ENCODE assay signal across 19 mouse cellular contexts in the genomic region with DNA sequence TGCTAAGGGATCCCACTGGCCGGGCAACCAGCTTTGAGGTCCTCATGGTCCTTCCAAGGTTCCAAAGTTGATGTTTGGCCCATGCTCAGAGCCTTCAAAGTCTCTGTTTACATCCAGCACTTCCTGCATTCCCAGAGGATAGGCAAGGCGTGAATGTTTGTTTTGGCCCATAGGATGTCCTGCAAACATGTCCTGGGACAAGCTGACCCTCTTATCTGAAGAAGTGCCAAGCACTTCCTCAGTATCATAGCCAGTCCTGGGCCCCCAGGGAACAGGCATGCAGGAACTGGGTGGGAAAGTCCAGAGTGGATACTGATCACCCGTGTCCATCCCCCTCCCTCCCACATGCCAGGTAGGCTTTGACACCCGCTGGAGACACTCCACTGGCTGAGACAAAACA. TPM values are rescaled to one million over a fixed set of nuclear protein-coding genes. Genes with fewer than 3 reads are reported as not detected.
DNase-seq lines count a peak whose midpoint lies in the region; ATAC-seq and TF ChIP-seq lines count a peak whose summit lies in the region.
"Had no signal": no experiment of that assay in that cellular context is flagged by ENCODE, and none has a peak within 500 bp of the region (broad histone marks: within the 10 kb centered on the region; RNA-seq: fewer than 3 reads in every experiment).

No protein-coding gene starts in this region.

- 52% methylated on average over 4 of the region's 4 CpGs for WGBS in lung, embryonic 16.5 days
- WGBS in midbrain, embryonic 16.5 days = 88% methylated on average over 4 of the region's 4 CpGs

- ATAC-seq in lung, embryonic 16.5 days (ENCODE audit: low read depth) = peak; percentile 52
- no peak for ATAC-seq in midbrain, embryonic 16.5 days

- no peaks in the 10 kb centered on the region for H3K9me3 ChIP-seq in lung, embryonic 16.5 days (ENCODE audit: control insufficient read depth, low read length)
- no peaks in the 10 kb centered on the region for H3K9me3 ChIP-seq in midbrain, embryonic 16.5 days (replicated peaks; ENCODE audit: control insufficient read depth, low read length, poor library complexity, severe bottlenecking)
- H3K9me3 ChIP-seq: hindbrain, embryonic 15.5 days; midbrain, embryonic 12.5 days had no signal

- 0 out of 2 replicates have a peak overlapping the region, but pooled peaks have one; percentile 11 for H3K27ac ChIP-seq in testis, adult 2 months (ENCODE audit: control insufficient read depth, insufficient read depth, low read depth, low read length)
- no peak overlapping the region for H3K27ac ChIP-seq in lung, embryonic 16.5 days (ENCODE audit: low read length)
- no peak overlapping the region for H3K27ac ChIP-seq in midbrain, embryonic 16.5 days (ENCODE audit: low read length)
- H3K27ac ChIP-seq: hindbrain, embryonic 15.5 days; midbrain, embryonic 12.5 days had no signal

- H3K27me3 ChIP-seq in testis, adult 2 months (ENCODE audit: control insufficient read depth, insufficient read depth, low read length) = no peaks in the 10 kb centered on the region
- H3K27me3 ChIP-seq in lung, embryonic 16.5 days (ENCODE audit: control insufficient read depth, insufficient read depth, low read depth, low read length) = no peaks in the 10 kb centered on the region
- H3K27me3 ChIP-seq in midbrain, embryonic 16.5 days (ENCODE audit: control insufficient read depth, insufficient read depth, low read depth, low read length) = no peaks in the 10 kb centered on the region
- H3K27me3 ChIP-seq: hindbrain, embryonic 15.5 days; midbrain, embryonic 12.5 days had no signal

- TF ChIP-seq CTCF in testis, adult 2 months (IDR thresholded peaks at IDR 0.05; ENCODE audit: control insufficient read depth, insufficient read depth, insufficient replicate concordance, low read depth, low read length) = no peak

- H3K9ac ChIP-seq in lung, embryonic 16.5 days (ENCODE audit: low read length) = no peak overlapping the region
- H3K9ac ChIP-seq in midbrain, embryonic 16.5 days (ENCODE audit: low read depth, low read length) = no peak overlapping the region
- H3K9ac ChIP-seq: hindbrain, embryonic 15.5 days; midbrain, embryonic 12.5 days had no signal

- peak; percentile 41 to 66 for DNase-seq in heart, adult 18-20 months
- no peak for DNase-seq in heart, postnatal 4 days
- DNase-seq in testis, postnatal 14 days (ENCODE audit: low spot score) = no peak
- no peak for DNase-seq in layer of hippocampus, adult 9-10 months (ENCODE audit: low spot score)
- no peak for DNase-seq in left cerebral cortex, adult 8-10 months (ENCODE audit: low spot score in 2 of 2)
- DNase-seq: cerebellum, postnatal 14 days; gastrocnemius, postnatal 36 days; kidney, adult 8-10 months; thymus, postnatal 25 days had no signal

- no peaks in the 10 kb centered on the region for H3K36me3 ChIP-seq in testis, adult 2 months (ENCODE audit: control insufficient read depth, insufficient read depth, low read length)
- H3K36me3 ChIP-seq in lung, embryonic 16.5 days (ENCODE audit: control insufficient read depth, insufficient read depth, low read length) = no peaks in the 10 kb centered on the region
- no peaks in the 10 kb centered on the region for H3K36me3 ChIP-seq in midbrain, embryonic 16.5 days (ENCODE audit: control insufficient read depth, insufficient read depth, low read length)
- H3K36me3 ChIP-seq: hindbrain, embryonic 15.5 days; midbrain, embryonic 12.5 days had no signal

- H3K4me1 ChIP-seq in testis, adult 2 months (ENCODE audit: control insufficient read depth, insufficient read depth, low read length) = peaks cover 7% of the 10 kb centered on the region
- peaks cover under 1% of the 10 kb centered on the region for H3K4me1 ChIP-seq in lung, embryonic 16.5 days (replicated peaks; ENCODE audit: control insufficient read depth, insufficient read depth, low read length)
- peaks cover under 1% of the 10 kb centered on the region; the same call in 1 of the 2 replicates for H3K4me1 ChIP-seq in midbrain, embryonic 16.5 days (ENCODE audit: control insufficient read depth, insufficient read depth, low read length)
- H3K4me1 ChIP-seq: hindbrain, embryonic 15.5 days had no signal

- H3K4me2 ChIP-seq in lung, embryonic 16.5 days (ENCODE audit: low read depth, low read length) = no peak overlapping the region
- H3K4me2 ChIP-seq in midbrain, embryonic 16.5 days (ENCODE audit: low read length) = no peak overlapping the region
- H3K4me2 ChIP-seq: hindbrain, embryonic 15.5 days; midbrain, embryonic 12.5 days had no signal

- no peak for TF ChIP-seq POLR2A in testis, adult 2 months (IDR thresholded peaks at IDR 0.05; ENCODE audit: control insufficient read depth, low read depth, low read length)

- H3K4me3 ChIP-seq in testis, adult 2 months (ENCODE audit: control insufficient read depth, low read depth, low read length) = no peak overlapping the region
- H3K4me3 ChIP-seq in lung, embryonic 16.5 days (ENCODE audit: low read length) = no peak overlapping the region
- no peak overlapping the region for H3K4me3 ChIP-seq in midbrain, embryonic 16.5 days (ENCODE audit: low read depth, low read length)
- H3K4me3 ChIP-seq: hindbrain, embryonic 15.5 days; midbrain, embryonic 12.5 days had no signal

RNA-seq across cellular contexts. Expression of gene Scgb3a1, which starts 5.3 kb away (rescaled TPM):
- total RNA-seq in heart, adult 18-20 months (2021) = 100 to 1,000 TPM in 1 of 2 experiments, not detected in 1; 127 TPM
- not detected for total RNA-seq in heart, postnatal 4 days (2021)
- polyA plus RNA-seq in testis, adult 2 months (2012; rRNA removed) = 0.38 TPM in 1 of 2 replicates, not detected in the other
- 3.1 and 12.6 TPM in 2 replicates for polyA plus RNA-seq in lung, embryonic 16.5 days (2015; fragmentation: Nextera tagmentation; extraction: Ambion mirVana)
- not detected for total RNA-seq in left cerebral cortex, adult 8-10 months (2022)
- polyA plus RNA-seq in midbrain, embryonic 16.5 days (2015; fragmentation: Nextera tagmentation; extraction: Ambion mirVana) = 0.70 TPM in 1 of 2 replicates, not detected in the other
- total RNA-seq: adrenal gland, adult 18-20 months; gastrocnemius, postnatal 36 days; layer of hippocampus, adult 8-10 months; left cerebral cortex, postnatal 14 days had no signal
- polyA plus RNA-seq: embryonic facial prominence, embryonic 11.5 days; liver, embryonic 16.5 days; midbrain, embryonic 12.5 days had no signal

RNA-seq across cellular contexts. Expression of gene Flt4, which starts 49.0 kb away (rescaled TPM):
- 10 to 100 TPM; 11.0 TPM for total RNA-seq in heart, adult 18-20 months (2021)
- total RNA-seq in heart, postnatal 4 days (2021) = 10 to 100 TPM; 14.7 to 19.0 TPM
- 4.5 and 4.9 TPM in 2 replicates for polyA plus RNA-seq in testis, adult 2 months (2012; rRNA removed)
- polyA plus RNA-seq in lung, embryonic 16.5 days (2015; fragmentation: Nextera tagmentation; extraction: Ambion mirVana) = 8.8 and 10.7 TPM in 2 replicates
- total RNA-seq in left cerebral cortex, adult 8-10 months (2022) = 1 to 10 TPM; 2.5 to 3.0 (median 2.8) TPM
- 1.6 TPM in 2 replicates for polyA plus RNA-seq in midbrain, embryonic 16.5 days (2015; fragmentation: Nextera tagmentation; extraction: Ambion mirVana)

RNA-seq across cellular contexts. Expression of gene Cnot6, which starts 54.5 kb away (rescaled TPM):
- 10 to 100 TPM; 21.0 to 21.5 TPM for total RNA-seq in heart, adult 18-20 months (2021)
- total RNA-seq in heart, postnatal 4 days (2021) = 10 to 100 TPM; 64.2 to 67.9 TPM
- 12.5 and 18.1 TPM in 2 replicates for polyA plus RNA-seq in testis, adult 2 months (2012; rRNA removed)
- 54.2 and 57.1 TPM in 2 replicates for polyA plus RNA-seq in lung, embryonic 16.5 days (2015; fragmentation: Nextera tagmentation; extraction: Ambion mirVana)
- total RNA-seq in left cerebral cortex, adult 8-10 months (2022) = 10 to 100 TPM; 45.5 to 58.3 (median 52.1) TPM
- 39.0 and 46.5 TPM in 2 replicates for polyA plus RNA-seq in midbrain, embryonic 16.5 days (2015; fragmentation: Nextera tagmentation; extraction: Ambion mirVana)

Comparison
In these comparisons a context has a peak if more than half of its experiments do, and no peak if none do; other contexts are left out.
1. DNase-seq: peak in heart, adult 18-20 months (2 of 2); none in heart, postnatal 4 days (single experiment), testis, postnatal 14 days (single experiment), layer of hippocampus, adult 9-10 months (single experiment) and left cerebral cortex, adult 8-10 months (0 of 2).